Mouse (Mus musculus): ENCODE measurements around the gene Fbp2.

The Fbp2 gene

DNA sequence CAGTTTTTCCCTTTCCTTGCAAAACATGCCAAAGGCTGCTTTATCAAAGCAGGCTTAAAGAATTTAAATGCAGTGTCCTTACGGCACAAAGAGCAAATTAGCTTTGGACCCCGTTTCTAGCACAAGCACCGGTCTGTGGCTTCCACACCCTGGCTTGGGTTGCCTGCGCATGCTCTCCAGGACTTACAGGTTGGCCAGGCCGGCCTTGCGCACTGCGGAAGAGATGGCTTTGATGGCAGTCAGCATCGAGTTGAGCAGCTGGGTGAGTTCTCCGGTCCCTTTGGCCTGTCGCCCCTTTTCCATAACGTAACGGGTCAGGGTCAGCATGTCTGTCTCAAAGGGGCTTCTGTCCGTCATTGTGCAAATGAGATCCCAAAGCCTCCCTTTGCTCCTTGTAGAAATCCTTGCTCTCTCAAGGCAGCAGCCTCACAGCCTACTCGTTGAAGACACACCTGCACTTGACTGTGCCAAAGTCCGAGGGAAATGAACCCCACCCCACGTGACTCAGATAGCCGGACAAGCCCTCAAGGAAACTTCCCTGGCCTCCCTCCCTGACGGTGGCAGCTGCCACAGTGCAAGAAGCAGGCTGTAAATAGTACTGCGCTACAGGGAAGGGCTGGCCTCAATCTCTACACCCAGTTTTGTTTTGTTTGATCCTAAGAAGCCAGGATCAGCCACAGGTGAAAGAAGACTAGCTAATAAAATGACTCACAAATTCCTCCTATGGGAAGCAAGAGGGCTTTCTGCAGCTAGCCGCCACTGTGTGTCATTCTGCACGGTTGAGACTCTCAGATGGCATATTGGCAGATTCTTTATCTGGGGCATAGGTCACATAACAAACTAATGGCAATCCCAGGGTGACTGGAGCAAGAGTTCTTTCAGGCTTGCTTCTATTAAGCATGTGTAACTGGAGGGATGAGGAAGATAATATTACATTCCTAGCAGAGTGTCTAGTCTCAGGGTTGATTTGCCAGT lies at the start of gene Fbp2:
Gene Fbp2, minus strand, starts transcription at position 482 of the 975 bp plus-strand sequence.
- no peak for DNase-seq

GRCm38 (mm10) chr13:62907527-62908162 lies 49.4 kb upstream of the Fbp2 start:
- no peak for DNase-seq

DNA sequence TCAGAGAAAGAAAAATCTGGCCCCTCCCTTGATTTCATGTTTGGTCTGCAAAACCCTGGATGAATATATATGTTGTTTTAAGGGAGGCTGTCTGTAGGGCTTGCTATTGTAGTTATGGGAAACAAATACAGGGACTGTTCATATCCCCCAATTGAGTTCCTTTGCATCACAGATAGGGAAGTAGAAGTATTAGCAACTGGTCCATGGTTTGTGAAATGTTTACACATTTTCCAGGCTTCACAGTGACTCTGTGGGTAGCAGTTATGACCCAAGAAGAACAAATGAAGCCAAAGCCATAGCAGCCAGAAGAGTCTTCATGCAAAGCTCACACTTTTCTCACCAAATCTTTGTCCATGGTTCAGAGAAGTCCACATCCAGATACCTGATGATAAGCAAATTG lies 42.9 kb upstream of the Fbp2 start:
- no peak for DNase-seq

- peak in 1 of 2 experiments; percentile 7 for DNase-seq
Measured at GRCm38 (mm10) chr13:62897927-62898646, 39.9 kb upstream of the Fbp2 start.

DNA sequence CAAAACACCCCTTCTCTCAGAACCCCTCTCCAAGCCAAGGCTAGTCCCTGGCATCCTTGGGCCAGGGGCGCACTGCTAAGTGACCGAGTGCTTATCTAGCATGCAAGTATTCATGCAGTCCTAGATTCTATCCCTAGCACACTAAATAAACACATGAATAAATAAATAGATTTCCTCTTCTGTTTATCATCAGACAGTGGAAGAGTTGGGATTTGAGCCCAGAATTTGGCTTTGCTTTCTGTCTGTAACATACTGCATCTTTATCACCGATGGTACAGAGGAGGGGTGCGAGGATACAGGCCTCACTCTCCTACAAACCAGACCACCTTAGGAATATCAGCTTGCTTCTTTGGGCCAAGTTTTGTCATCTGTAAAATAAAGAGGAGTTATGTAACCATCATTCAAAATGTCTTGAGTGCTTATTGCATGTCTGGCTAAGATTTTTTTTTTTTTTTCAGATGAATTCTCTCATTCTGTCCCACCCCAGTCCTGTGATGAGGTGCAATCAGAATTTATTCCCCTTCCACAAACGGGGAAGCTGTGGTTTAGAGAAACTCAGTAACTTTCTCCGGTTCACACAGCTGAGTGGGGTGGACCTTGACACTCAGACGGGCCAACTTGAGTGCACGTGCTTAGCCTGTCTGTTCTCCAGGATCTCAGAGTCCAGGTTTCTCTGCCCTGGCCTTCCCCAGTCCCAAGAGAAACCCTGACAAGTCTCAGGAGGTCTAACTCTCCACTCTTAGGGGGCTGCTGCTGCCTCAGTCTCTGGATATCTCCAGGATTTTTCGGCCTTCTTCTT lies 35.0 kb upstream of the Fbp2 start:
- DNase-seq = no peak

DNA sequence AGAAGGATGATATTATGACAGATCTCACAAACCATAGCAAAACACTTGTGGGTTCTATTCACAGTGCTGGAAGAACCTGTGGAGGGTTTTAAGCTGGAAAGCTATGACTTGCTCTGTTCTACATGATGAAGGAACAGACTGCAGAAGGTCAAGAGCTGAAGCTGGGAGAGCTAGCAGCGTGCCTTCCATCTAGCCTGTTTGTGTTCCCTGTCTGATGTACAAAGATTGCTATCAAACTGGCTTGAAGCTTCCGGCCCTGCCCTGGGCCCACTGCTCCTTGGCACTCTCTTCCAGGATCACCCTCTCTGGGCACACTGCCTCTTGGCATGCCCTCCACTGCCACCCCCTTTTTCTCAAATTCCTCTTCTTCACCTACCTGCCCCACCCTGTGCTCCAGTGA lies 31.1 kb upstream of the Fbp2 start:
- DNase-seq = no peak

DNA sequence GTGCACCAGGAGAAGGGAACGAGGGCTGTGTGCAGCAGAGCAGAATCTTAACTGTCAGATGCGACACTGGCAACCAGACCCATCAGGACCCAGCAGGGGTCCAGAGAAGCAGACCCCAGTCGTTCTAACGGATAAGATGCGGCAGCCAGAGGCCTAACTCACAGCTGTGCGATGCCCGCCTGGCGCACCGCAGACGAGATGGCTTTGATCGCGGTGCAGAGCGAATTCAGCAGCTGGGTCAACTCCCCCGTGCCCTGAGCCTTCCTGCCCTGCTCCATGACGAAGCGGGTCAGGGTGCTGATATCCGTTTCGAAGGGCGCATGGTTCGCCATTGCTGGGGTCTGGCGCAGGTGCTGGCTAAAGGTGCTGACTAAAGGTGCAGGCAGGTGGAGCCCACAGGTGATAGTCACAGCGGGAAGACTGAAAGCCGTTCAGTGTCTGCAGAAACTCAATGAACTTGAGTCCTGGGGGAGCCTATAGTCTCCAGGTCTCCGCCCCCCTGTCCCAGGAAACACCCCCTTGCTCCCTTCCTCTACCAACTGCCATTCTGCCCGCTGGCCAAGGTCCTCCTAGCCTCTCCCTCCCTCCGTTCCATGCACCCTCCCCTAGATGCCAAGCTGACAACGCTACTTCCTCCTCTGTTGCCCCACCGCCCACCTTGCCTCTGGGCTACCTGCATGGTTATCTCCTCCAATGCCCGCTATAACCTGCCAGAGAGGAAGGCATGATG lies 29.7 kb upstream of the Fbp2 start, which contains the start of gene Fbp1:
Gene Fbp1, minus strand, starts transcription at position 571 of the 730 bp plus-strand sequence.
- DNase-seq = peak; percentile 19 to 21

- DNase-seq = no peak
Measured at GRCm38 (mm10) chr13:62884536-62884935, 26.3 kb upstream of the Fbp2 start.

DNA sequence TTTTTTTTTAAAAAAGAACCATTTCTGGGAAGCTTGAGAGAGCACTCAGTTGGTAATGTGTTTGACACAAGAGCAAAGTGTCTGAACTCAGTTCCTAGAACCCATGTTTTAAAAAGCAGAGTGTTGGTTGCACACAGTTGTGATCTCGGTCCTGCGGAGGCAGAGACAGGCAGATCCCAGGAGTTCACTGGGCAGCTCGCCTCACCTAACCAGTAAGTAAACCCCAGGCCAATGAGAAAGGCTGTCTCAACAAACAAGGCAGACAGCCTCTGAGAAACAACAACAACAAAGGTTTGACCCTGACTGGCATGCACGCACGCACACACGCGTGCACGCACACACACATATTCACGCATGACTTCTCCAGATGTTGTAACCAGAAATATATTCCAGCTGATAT lies 25.7 kb upstream of the Fbp2 start:
- no peak for DNase-seq

DNA sequence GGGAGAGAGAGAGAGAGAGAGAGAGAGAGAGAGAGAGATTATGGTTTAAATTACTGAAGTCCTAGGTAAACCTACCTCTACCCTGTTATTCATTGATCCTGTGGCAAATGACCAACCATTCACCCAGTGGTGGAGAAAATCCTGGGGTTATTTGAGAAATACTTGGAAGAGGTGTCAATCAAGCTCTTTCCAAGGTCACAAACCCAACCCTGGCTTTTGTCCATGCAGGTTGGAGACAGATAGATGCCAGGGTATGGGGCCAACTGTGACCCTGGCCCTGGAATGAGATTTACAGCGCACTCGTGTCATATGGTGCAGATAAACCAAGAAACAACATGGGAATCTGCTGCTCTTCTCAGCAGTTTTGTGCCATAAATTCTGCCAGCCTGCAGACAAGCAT lies 25.2 kb upstream of the Fbp2 start:
- DNase-seq = no peak

DNA sequence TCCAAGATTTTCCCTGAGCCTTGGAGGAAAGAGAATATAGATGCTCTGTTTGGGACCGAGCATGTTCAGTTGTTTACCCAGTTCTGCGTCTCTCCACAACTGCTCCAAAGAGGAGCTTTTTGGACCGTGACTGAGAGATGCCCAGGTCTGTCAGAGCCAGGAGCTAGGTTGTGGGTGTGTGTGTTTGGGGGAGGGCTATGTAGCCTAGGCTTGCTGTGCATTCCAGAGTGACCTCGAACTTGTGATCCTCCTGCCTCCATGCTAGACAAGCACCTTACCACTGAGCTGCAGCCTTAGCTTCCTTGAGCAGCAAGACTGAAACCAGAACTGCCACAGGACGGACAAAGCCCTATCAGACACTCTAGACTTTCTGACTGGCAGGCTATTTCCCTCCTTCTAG lies 24.6 kb upstream of the Fbp2 start:
- no peak for DNase-seq

- DNase-seq = no peak
Measured at GRCm38 (mm10) chr13:62881336-62881735, 23.1 kb upstream of the Fbp2 start.

DNA sequence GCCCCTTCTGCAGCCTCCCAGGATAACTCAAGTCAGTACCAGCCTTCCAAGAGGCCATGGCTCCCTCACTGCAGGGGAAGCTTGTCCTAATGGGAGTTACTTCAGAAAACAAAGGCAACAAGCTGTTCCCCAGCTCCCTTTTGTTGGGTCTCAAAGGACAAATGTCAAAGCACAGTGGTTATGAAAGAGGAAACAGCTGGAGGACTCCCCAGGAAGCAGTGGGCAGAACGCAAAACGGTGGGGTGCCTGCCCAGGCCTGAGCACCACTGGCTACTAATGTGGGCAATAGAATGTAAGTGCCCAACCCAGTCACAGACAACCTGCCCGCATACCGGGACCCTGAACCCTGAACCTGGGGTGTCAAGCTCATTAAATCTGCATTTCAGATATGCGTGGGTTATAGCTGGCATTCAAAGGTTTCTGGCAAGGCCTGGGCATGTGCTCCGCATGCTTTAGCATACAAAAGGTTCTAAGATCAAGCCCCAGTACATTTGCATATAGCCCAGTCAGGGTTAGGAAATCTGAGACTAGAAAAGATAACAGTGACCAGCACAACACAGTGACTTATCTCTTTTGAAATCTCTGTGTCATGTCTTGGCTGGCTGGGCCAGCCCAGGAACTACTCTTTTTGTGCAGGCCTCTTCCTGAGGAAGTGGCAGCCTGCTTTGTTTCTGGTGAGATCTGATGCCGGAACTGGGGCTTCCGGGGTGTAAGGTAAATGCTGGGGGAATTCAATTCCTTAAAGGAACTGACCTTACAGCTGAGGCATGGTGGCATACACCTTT lies 21.8 kb upstream of the Fbp2 start:
- no peak for DNase-seq

DNA sequence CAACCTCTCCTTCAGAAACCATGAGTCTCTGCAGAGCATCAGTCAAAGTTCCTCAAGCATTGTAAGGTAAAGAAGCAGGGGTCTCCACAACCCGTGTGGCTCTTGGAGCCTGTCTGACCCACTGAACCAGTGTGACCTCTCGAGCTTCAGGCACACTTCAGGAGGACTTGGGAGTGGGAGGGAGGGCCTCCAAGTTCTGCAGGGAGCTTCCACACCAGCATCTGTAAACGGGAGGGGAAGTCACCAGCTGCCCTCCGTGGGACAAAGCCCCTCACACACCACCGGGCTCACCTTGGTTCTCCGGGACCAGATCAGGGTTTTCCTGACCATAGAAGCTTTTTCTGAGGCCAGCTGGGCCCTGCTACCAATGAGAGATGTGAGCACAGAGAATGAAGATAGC lies 21.2 kb upstream of the Fbp2 start:
- no peak for DNase-seq

GRCm38 (mm10) chr13:62877247-62877646 lies 19.0 kb upstream of the Fbp2 start:
- no peak for DNase-seq

DNA sequence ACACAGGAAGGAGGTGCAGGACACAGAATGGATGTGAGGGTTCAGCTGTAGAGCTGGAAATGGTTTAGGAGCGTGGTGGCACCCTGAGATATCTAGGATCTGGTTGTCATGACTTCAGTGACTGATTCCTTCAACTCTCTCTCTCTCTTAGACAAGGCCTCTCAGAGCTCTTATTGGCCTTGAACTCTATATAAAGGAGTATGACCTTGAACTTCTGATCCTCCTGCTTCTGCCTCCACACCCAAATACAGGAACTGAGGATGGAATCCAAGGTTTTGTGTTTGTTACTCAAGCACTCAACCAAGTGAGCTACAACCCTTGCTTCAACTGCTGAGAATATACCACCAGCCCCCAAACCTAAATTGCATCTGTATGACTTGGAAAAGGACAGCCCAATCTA lies 17.9 kb upstream of the Fbp2 start:
- no peak for DNase-seq

- no peak for DNase-seq
Measured at GRCm38 (mm10) chr13:62872252-62872651, 14.0 kb upstream of the Fbp2 start.

DNA sequence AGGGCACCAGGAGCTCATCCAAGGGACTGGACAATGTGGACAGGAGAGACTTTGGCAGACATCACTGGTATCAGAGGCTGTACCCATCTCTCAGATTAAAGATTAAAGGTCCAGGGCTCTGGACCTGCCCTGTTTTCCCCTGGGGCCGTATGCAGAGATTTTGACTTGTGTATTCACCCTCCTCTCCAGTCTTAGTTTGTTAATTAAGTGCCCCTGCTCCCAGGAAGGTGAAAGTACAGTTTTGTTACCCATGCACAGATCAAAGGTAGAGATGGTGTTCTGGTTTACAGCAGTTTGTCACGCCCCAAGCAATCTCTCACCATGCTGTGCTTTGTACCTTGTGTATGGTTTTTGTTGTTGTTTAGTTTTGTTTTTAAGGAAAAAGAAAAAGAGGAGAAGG lies 12.4 kb upstream of the Fbp2 start:
- no peak for DNase-seq

DNA sequence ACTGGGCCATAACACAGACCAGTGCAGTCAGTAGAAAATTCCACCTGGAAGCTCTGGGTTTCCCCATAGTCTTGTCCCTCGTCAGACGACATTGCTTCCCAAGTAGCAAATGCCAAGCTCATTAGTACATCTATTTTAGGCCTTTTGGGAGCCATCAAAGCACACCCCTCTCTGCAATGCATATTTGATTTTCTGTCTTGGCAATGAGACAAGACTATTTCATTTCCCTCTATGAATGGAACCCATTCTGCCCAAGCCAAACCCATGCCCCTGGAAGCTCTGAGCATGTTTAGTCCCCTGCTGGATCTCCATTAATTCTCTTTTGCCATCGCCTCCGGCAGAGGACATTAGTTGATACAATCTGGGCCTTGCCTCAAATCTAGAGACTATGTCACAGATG lies 8.6 kb upstream of the Fbp2 start:
- DNase-seq = no peak

- no peak for DNase-seq
Measured at GRCm38 (mm10) chr13:62865651-62866315, 7.6 kb upstream of the Fbp2 start.

All from cerebellum, postnatal 14 days (tissue).